In the genomic region with DNA sequence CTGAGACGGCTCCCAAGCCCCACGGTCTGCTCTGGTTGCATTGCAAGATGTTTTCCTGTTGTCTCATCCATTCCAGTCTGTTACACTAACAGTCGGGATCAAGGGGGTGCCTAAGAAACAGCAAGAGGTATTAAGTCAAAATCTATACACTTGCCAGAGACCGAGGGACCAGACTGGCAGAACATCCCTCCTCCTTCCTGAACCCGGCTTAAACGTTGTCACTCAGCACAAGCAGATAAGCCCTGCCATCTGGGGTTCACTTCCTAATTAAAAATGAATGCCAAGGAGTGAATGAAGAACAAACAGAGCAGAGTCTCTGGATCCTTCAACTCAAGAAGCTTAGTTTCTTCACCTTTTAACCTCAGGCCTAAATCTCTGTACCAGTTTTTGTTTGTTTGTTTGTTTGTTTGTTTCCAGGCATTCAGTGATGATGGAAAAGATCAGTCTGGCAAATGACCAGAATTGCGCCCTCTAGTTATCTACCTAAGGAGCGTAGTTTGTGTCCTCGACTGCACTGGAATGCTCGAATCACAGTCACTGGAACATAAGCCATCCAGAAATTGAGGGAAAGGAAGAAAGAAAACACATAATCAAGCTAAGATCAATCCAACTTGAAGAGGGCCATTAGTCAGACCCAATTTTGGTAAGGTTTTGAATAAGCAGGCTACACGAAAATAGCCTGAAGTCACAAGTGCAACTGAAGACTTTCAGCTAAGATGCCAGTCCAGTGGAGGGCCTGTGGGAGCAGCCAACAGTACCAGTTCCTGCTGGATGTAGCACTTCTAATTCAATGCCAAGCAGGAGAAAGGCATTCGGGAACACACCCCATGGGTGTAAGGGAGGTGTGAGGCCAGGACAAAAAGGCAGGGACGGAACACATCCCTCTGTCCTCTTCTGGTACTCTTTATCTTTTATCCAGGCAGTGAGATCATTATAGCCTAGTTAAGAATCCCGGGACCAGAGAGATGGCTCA, we compare ENCODE assay signal across 18 mouse cellular contexts. TPM values are rescaled to one million over a fixed set of nuclear protein-coding genes. Genes with fewer than 3 reads are reported as not detected.
A peak's percentile ranks its signal among the peaks of the same experiment; 100 is the strongest.
DNase-seq lines count a peak whose midpoint lies in the region; TF ChIP-seq lines count a peak whose summit lies in the region.
"Had no signal": no experiment of that assay in that cellular context is flagged by ENCODE, and none has a peak within 500 bp of the region (broad histone marks: within the 10 kb centered on the region; RNA-seq: fewer than 3 reads in every experiment).

No protein-coding gene starts in this region.

- DNase-seq in cerebellum, adult 9-10 months = peak; percentile 67
- no peak for DNase-seq in cerebellum, postnatal 4 days (ENCODE audit: low spot score in 2 of 2)
- peak; percentile 92 for DNase-seq in heart, adult 11 months
- no peak for DNase-seq in heart, postnatal 4 days
- DNase-seq in layer of hippocampus, adult 2 months (ENCODE audit: low spot score in 2 of 2) = no peak
- no peak for DNase-seq in layer of hippocampus, adult 8-10 months (ENCODE audit: low spot score in 2 of 2)
- DNase-seq in adipocyte (ENCODE audit: low spot score) = no peak
- no peak for DNase-seq in frontal cortex, postnatal 36 days (ENCODE audit: low spot score in 2 of 2)
- DNase-seq: adrenal gland, postnatal 36 days; gastrocnemius, postnatal 36 days; kidney, postnatal 14 days; midbrain, embryonic 14.5 days; spleen, adult 18-20 months; thymus, adult 18-20 months had no signal

- TF ChIP-seq CTCF in layer of hippocampus, adult 2 months (conservative IDR thresholded peaks at IDR 0.05) = peak; percentile 32

- 0 out of 2 replicates have a peak overlapping the region, but pooled peaks have one; percentile 15 for H3K27ac ChIP-seq in layer of hippocampus, adult 2 months
- H3K27ac ChIP-seq: heart, embryonic 13.5 days; hindbrain, embryonic 13.5 days; limb, embryonic 13.5 days; liver, embryonic 14.5 days had no signal

- H3K4me3 ChIP-seq in layer of hippocampus, adult 2 months = no peak overlapping the region
- H3K4me3 ChIP-seq: heart, embryonic 13.5 days; hindbrain, embryonic 13.5 days; limb, embryonic 13.5 days had no signal

RNA-seq across cellular contexts. Expression of a gene that starts 36.3 kb away (rescaled TPM):
- total RNA-seq in heart, postnatal 4 days (2021) = 100 to 1,000 TPM; 710 to 754 TPM
- 100 to 1,000 TPM; 251 to 264 TPM for total RNA-seq in layer of hippocampus, adult 2 months (2021)
- total RNA-seq in layer of hippocampus, adult 8-10 months (2022) = 100 to 1,000 TPM; 185 to 255 (median 214) TPM

Comparison
In these comparisons a context has a peak if more than half of its experiments do, and no peak if none do; other contexts are left out.
1. DNase-seq: peak in cerebellum, adult 9-10 months (single experiment) and heart, adult 11 months (single experiment); none in cerebellum, postnatal 4 days (0 of 2), heart, postnatal 4 days (single experiment), layer of hippocampus, adult 2 months (0 of 2), layer of hippocampus, adult 8-10 months (0 of 2), adipocyte (single experiment) and frontal cortex, postnatal 36 days (0 of 2).